Mouse (Mus musculus): ENCODE measurements around the gene Gsto2. TPM values are rescaled to one million over a fixed set of nuclear protein-coding genes. Genes with fewer than 3 reads are reported as not detected.

The Gsto2 gene
- 1.2 and 1.3 TPM in 2 replicates for polyA plus RNA-seq (2015; fragmentation: Nextera tagmentation; extraction: Ambion mirVana)

DNA sequence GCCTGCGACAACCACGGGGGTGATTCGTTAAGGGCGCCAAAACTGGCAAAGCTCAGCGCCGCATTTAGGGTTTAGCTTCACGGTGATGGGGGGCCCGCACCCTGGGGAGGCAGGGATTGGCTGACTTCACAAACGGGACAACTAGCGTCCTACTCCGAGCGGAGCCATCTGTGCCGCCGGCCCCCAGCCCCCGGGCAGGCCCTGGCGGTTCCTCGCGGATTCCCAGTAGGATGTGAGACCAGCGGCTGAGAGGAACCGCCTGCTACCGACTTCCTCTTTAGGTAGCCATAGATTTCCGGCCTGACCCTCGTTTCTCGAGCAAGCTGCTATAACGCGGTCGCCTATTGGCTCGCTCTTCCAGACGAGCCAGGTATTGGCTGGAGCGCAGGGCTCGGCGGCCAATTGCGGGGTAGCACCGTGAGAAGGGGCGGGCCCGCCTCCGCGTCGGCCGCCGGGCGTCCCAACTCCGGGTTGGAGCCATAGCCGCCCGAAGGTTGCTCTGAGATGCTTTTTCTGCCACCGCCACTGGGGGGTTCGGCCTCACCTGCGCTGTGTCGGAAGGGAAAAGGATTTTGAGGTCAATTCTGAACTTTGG, at the start of gene Gsto2:
Gsto2 (plus strand) TSS at position 182 of the 595 bp plus-strand sequence.
- Histone ChIP-seq H3K4me3 (replicated peaks) (peak within 1 kb of the TSS; percentile 60), H3K36me3 (no peaks in the 10 kb centered on the region), H3K27me3 (replicated peaks) (no peaks in the 10 kb centered on the region), H3K27ac (peak within 1 kb of the TSS; percentile 87), H3K4me1 (0 out of 2 replicates have a peak, but pooled peaks cover 5% of the 10 kb centered on the region), H3K4me2 (peak within 1 kb of the TSS; percentile 78), H3K9ac (peak within 1 kb of the TSS; percentile 60), H3K9me3 (no peaks in the 10 kb centered on the region)
- WGBS = under 1% methylated on average over 49 of the region's 49 CpGs
- peak; percentile 100 for ATAC-seq (ENCODE audit: insufficient read depth, low FRiP score, low read depth)

GRCm38 (mm10) chr19:47817692-47818091, 47.6 kb upstream of the Gsto2 start:
- no peak overlapping the region for H3K4me2 ChIP-seq
- H3K4me1 ChIP-seq = no peaks in the 10 kb centered on the region
- H3K9me3 ChIP-seq = no peaks in the 10 kb centered on the region
- H3K4me3 ChIP-seq (replicated peaks) = no peak overlapping the region
- H3K36me3 ChIP-seq = no peaks in the 10 kb centered on the region
- no peak for ATAC-seq (ENCODE audit: insufficient read depth, low FRiP score, low read depth)
- no peak overlapping the region for H3K9ac ChIP-seq
- H3K27ac ChIP-seq = no peak overlapping the region
- no peaks in the 10 kb centered on the region for H3K27me3 ChIP-seq (replicated peaks)
- 81% methylated on average over 9 of the region's 9 CpGs for WGBS

- H3K27me3 ChIP-seq (replicated peaks) = no peaks in the 10 kb centered on the region
- no peak overlapping the region for H3K27ac ChIP-seq
- 19% methylated on average over 8 of the region's 9 CpGs for WGBS
- no peaks in the 10 kb centered on the region for H3K9me3 ChIP-seq
- H3K4me2 ChIP-seq = no peak overlapping the region
- H3K4me1 ChIP-seq = no peaks in the 10 kb centered on the region
- no peak for ATAC-seq (ENCODE audit: insufficient read depth, low FRiP score, low read depth)
- H3K9ac ChIP-seq = no peak overlapping the region
- no peak overlapping the region for H3K4me3 ChIP-seq (replicated peaks)
- no peaks in the 10 kb centered on the region for H3K36me3 ChIP-seq
Measured at GRCm38 (mm10) chr19:47820832-47821493, 44.4 kb upstream of the Gsto2 start.

DNA sequence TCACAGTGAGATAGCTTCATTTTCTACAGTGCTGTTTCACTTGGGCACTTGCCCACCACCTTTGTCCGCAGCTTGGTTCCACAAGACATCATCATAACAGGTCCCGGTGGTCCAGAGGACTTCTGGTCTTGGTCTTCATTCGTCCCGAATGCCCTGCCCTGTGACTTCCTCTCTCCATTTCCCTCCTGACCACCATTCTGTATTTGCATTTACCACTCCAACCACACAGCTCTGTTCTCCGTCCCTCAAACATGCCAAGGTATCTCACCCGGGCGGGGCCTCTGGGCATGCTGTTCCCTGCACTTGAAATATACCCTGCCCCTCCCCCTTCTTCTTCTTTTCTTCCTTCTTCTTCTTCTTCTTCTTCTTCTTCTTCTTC, 43.9 kb upstream of the Gsto2 start:
- WGBS = 56% methylated on average over 7 of the region's 7 CpGs
- H3K9ac ChIP-seq = no peak overlapping the region
- no peak overlapping the region for H3K27ac ChIP-seq
- H3K9me3 ChIP-seq = no peaks in the 10 kb centered on the region
- no peak overlapping the region for H3K4me3 ChIP-seq (replicated peaks)
- no peak for ATAC-seq (ENCODE audit: insufficient read depth, low FRiP score, low read depth)
- H3K36me3 ChIP-seq = no peaks in the 10 kb centered on the region
- H3K27me3 ChIP-seq (replicated peaks) = no peaks in the 10 kb centered on the region
- no peak overlapping the region for H3K4me2 ChIP-seq
- H3K4me1 ChIP-seq = no peaks in the 10 kb centered on the region

DNA sequence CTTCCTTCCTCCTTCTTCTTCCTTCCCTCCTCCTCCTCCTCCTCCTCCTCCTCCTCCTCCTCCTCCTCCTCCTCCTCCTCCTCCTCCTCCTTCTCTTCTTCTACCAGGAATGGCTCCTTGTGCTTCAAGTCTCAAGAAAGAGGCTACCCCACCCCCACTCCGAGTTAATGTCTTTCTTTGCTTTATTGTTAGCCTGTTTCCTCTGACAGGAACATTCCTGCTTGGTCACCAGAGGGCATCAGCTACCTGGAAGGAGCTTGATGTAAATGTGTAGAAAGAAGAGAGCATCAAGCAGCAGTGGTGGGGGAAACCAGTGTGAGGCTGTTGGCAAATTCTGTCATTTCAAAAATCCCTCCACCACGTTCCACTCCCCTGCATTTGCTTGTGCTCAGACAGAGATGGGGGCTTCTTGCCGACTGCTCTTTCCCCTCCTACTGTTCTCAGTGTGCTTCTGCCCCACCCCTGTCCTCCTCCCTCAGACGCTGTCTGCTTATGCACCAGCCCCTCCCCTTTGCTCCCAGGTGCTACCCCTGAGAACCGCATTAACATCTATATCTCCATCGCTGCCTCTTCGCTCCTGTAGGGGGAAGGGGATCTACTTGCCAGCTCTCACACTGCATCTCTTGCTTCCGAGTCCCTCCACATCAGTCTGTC, 43.1 kb upstream of the Gsto2 start:
- 18% methylated on average over 8 of the region's 8 CpGs for WGBS
- Histone ChIP-seq H3K9me3 (no peaks in the 10 kb centered on the region), H3K4me1 (no peaks in the 10 kb centered on the region), H3K9ac (no peak overlapping the region), H3K4me3 (replicated peaks) (no peak overlapping the region), H3K4me2 (no peak overlapping the region; the same call in 1 of the 2 replicates), H3K36me3 (no peaks in the 10 kb centered on the region), H3K27ac (no peak overlapping the region), H3K27me3 (replicated peaks) (no peaks in the 10 kb centered on the region)
- 0 out of 2 replicates have a peak, but pooled peaks have one; percentile 14 for ATAC-seq (ENCODE audit: insufficient read depth, low FRiP score, low read depth)

DNA sequence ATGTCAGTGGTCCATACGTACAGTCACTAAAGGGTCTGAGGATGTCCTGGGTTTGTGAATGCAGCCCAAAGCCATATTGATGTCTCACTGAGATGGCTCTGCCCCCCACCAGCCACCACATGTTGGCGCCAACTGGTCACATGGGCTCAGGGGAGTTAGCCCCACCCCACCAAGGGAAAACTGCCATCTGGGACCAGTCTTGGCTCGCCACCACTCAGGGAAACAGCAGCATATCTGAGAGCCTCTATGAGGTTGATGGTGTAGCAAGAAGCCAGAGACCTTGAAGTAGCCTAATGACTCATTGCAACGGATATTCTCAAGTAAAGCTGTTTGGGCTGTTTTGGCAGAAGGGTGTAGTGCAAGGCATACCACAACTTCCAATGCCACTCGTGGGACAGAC, 41.3 kb upstream of the Gsto2 start:
- WGBS = 64% methylated on average over 5 of the region's 5 CpGs
- Histone ChIP-seq H3K36me3 (no peaks in the 10 kb centered on the region), H3K4me1 (no peaks in the 10 kb centered on the region), H3K4me2 (no peak overlapping the region), H3K27me3 (replicated peaks) (no peaks in the 10 kb centered on the region), H3K4me3 (replicated peaks) (no peak overlapping the region), H3K27ac (no peak overlapping the region), H3K9me3 (no peaks in the 10 kb centered on the region), H3K9ac (no peak overlapping the region)
- ATAC-seq (ENCODE audit: insufficient read depth, low FRiP score, low read depth) = no peak

DNA sequence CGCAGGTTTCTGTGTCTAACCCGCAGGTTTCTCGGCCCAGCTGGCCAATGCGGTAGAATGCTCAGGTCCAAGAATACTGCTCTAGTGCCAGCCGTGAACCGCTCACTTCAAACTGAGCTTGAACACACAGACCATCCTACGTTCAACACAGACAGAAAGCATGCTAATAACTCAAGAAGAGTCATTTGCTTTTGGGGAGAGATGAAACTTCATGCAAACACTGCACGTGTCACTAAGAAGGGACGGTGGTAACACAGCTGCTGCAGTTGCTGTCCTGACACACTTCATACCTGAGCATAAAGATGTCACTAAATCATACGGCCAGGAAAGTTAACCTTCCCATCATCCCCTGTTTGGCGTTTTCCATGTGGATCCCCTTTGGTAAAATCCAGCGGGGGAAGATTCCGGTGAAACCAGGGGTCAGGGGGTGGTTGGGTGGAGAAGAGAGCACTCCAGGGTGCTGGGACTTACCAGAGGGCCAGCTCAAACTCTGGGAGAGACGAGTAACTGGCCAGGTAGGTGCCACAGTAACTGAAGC, 35.4 kb upstream of the Gsto2 start:
- H3K4me1 ChIP-seq = no peaks in the 10 kb centered on the region
- no peaks in the 10 kb centered on the region for H3K27me3 ChIP-seq (replicated peaks)
- no peaks in the 10 kb centered on the region for H3K9me3 ChIP-seq
- no peak overlapping the region for H3K4me2 ChIP-seq
- no peak overlapping the region for H3K4me3 ChIP-seq (replicated peaks)
- no peaks in the 10 kb centered on the region for H3K36me3 ChIP-seq
- 82% methylated on average over 14 of the region's 14 CpGs for WGBS
- H3K27ac ChIP-seq = no peak overlapping the region
- ATAC-seq (ENCODE audit: insufficient read depth, low FRiP score, low read depth) = no peak
- H3K9ac ChIP-seq = no peak overlapping the region

GRCm38 (mm10) chr19:47831111-47831510, 34.2 kb upstream of the Gsto2 start:
- H3K4me2 ChIP-seq = no peak overlapping the region
- H3K9me3 ChIP-seq = no peaks in the 10 kb centered on the region
- no peaks in the 10 kb centered on the region for H3K27me3 ChIP-seq (replicated peaks)
- no peaks in the 10 kb centered on the region for H3K4me1 ChIP-seq
- no peak overlapping the region for H3K27ac ChIP-seq
- H3K4me3 ChIP-seq (replicated peaks) = no peak overlapping the region
- no peaks in the 10 kb centered on the region for H3K36me3 ChIP-seq
- no peak overlapping the region for H3K9ac ChIP-seq
- 91% methylated on average over 8 of the region's 8 CpGs for WGBS
- ATAC-seq (ENCODE audit: insufficient read depth, low FRiP score, low read depth) = no peak

GRCm38 (mm10) chr19:47832316-47832715, 33.0 kb upstream of the Gsto2 start:
- Histone ChIP-seq H3K4me3 (replicated peaks) (no peak overlapping the region), H3K4me1 (0 out of 2 replicates have a peak, but pooled peaks cover 5% of the 10 kb centered on the region), H3K36me3 (no peaks in the 10 kb centered on the region), H3K4me2 (no peak overlapping the region), H3K27me3 (replicated peaks) (no peaks in the 10 kb centered on the region), H3K27ac (no peak overlapping the region), H3K9ac (no peak overlapping the region), H3K9me3 (no peaks in the 10 kb centered on the region)
- ATAC-seq (ENCODE audit: insufficient read depth, low FRiP score, low read depth) = no peak
- 77% methylated on average over 16 of the region's 16 CpGs for WGBS

- WGBS = 64% methylated on average over 5 of the region's 5 CpGs
- Histone ChIP-seq H3K9ac (no peak overlapping the region), H3K27me3 (replicated peaks) (no peaks in the 10 kb centered on the region), H3K27ac (peak overlapping the region; percentile 82), H3K4me3 (replicated peaks) (no peak overlapping the region), H3K4me1 (0 out of 2 replicates have a peak, but pooled peaks cover 8% of the 10 kb centered on the region), H3K36me3 (no peaks in the 10 kb centered on the region), H3K4me2 (no peak overlapping the region), H3K9me3 (no peaks in the 10 kb centered on the region)
- peak; percentile 81 for ATAC-seq (ENCODE audit: insufficient read depth, low FRiP score, low read depth)
Measured at GRCm38 (mm10) chr19:47834614-47835013, 30.7 kb upstream of the Gsto2 start.

- ATAC-seq (ENCODE audit: insufficient read depth, low FRiP score, low read depth) = no peak
- 81% methylated on average over 7 of the region's 7 CpGs for WGBS
- no peaks in the 10 kb centered on the region for H3K36me3 ChIP-seq
- peak overlapping the region; percentile 82 for H3K27ac ChIP-seq
- no peak overlapping the region for H3K9ac ChIP-seq
- 0 out of 2 replicates have a peak, but pooled peaks cover 8% of the 10 kb centered on the region for H3K4me1 ChIP-seq
- H3K27me3 ChIP-seq (replicated peaks) = no peaks in the 10 kb centered on the region
- no peak overlapping the region for H3K4me3 ChIP-seq (replicated peaks)
- no peaks in the 10 kb centered on the region for H3K9me3 ChIP-seq
- H3K4me2 ChIP-seq = no peak overlapping the region
Measured at GRCm38 (mm10) chr19:47835776-47836175, 29.6 kb upstream of the Gsto2 start.

Data from stomach, embryonic 15.5 days (tissue).